Mouse (Mus musculus): ENCODE data around the gene Srm. TPM values are rescaled to one million over a fixed set of nuclear protein-coding genes. Genes with fewer than 3 reads are reported as not detected.

Srm gene
- total RNA-seq, 2 experiments from 2014 or later, result 14.3 to 19.8 TPM

DNA sequence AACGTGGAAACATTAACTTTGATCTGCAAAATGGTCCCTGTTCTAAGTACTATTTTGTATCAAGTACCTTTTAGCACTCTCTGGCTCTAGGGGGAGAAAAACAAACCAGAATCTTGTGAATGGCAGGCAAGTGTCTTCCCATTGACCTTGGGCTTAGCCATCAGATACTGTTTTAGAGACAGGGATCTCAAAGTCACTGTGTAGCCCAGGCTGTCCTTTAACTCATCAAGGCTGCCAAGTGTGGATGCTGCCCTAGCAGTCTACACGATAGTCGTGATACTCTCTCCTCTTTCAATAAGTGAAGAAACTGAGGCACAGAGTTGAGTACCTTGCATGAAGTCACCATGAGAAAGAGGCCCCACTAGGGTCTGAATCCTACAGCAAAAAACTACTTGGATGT is 35.9 kb downstream of the Srm start:
- intact Hi-C loops (cut with DNase I), result no loop called here
- DNase-seq, result no peak

DNA sequence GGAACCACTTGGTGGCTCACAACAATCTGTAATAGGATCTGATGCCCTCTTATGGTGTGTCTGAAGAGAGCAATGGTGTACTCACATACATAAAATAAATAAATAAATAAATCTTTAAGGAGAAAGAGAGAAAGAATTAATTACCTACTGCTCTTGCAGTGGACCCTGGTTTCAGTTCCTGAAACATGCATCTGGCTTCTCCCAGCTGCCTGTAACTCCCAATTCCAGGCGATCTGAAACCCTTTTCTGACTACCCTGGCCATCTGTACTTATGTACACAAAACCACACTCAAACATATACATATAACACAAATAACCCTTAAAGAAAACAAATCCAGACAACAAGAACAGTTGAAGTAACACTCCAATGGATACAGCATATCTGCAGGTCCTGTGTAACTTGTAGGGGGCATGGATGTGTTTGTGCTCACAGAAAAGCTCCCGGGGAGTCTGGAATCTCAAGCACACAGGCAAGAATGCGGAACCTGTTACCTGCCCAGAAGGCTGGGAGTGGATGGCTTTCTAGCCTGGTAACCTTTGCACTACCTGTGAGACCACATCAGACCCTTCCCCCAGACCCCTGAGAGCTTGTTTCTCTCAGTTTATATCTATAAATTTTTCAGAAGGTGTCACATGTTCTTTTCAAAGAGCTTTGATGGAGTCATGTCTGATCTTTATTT is 40.9 kb downstream of the Srm start:
- intact Hi-C loops (cut with DNase I), result no loop called here
- DNase-seq, result no peak

- intact Hi-C loops (cut with DNase I), result no loop called here
- no peak for DNase-seq
These were observed 42.2 kb downstream of the Srm start for GRCm38 (mm10) chr4:148633395-148634061.

DNA sequence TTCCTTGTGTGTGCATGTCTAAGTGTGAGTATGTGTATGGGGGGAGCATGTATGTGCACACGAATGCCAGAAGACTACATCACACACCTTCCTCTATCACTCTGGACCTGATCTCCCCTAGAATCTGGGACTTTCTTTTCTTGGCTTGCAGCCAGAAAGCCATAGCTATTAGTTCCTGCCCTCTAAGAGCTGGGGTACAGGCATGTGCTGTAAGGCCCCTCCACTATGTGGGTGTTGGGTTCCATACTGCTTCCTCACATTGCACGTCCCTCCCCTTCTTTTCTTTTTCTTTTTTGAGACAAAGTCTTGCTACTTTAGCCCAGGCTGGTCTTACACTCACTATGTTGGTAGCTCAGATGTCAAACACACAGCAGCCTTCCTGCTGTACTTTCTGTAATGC is 44.0 kb downstream of the Srm start:
- intact Hi-C loops (cut with DNase I), result no loop called here
- DNase-seq, result no peak

- no peak for DNase-seq
- intact Hi-C loops (cut with DNase I), result no loop called here
These were observed 47.0 kb downstream of the Srm start for GRCm38 (mm10) chr4:148638302-148638701.

DNA sequence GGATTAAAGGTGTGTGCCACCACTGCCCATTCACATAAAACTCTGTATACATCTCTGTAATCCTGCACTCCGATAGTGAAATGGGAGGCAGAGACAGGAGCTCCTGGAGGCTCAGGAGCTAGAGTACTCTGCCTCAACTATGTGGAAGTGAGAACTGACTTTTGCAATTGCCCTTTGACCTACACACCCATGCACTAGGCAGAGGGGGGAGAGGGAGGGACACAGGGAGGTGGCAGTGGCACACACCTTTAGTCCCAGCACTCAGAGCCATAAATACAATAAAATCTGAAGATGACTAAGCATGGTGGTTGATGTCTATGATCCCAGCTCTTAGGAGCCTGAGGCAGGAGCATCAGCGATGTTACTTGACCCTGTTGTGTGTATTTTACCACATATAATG is 48.2 kb downstream of the Srm start:
- DNase-seq, result no peak
- intact Hi-C loops (cut with DNase I), result no loop called here

DNA sequence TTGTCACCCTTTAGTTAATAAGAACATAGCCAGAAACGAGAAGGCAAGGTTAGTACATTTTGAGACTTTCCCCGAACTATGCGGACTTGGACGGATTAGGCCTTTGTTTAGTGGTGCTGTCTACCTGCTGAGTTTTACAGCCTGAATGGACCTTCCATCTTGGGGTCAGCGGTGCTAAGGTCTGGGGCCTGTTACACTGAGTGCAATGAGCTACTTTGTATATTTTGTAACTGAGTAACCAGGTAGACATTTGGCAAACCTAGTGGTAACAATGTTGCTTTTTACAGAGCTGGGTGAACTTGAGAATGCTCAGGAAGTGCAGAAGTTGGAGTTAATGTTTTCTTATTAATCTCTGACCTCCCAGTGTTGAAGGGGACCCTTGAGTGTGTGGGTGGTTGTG is 49.8 kb downstream of the Srm start:
- no peak for DNase-seq
- intact Hi-C loops (cut with DNase I), result no loop called here

DNA sequence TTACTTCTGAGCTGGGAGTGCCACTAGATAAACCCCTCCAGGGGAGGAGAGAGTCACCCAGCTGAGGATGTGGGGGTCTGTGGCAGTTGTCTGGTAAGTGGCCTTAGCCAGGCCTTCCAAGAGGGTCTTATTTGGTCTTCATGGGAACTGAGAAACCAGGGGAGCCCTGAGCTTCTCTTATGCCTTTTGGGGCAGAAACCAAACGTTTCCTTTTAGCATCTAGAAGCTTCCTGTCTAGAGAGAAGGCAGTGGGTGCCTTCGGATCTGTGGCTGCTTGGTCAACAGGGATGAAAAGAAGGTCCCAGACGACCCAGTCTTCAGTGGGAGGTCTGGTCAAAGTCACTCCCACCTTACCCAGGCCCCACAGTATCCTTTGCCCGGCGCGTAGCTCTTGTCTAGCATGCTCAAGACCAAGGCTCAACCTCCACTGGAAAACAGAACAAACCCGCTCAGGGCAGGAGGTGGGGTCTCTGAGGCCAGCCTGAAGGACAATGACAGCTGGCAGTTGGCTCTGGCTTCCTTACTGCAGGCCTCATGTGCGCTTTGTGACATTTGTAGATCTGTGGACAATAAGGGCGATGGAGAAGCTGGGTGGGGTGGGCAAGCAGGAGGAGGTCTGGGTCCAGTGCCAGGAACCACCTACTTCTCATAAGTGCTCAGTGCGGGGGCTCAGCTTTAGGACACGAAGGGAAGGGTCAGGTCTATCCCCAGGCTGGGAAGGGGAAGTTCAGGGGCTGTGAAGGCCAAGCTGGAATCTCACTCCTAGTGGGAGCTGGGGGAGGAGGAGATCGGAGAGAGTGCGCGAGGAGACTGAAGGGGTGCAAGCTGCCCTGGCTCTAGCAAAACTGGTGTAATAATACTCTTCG is 52.2 kb downstream of the Srm start, which contains the start of gene Gm572:
TSS of gene Gm572 (plus strand) at position 27 of the 866 bp plus-strand sequence.
- intact Hi-C loops (cut with DNase I), result no loop called here
- DNase-seq, result no peak

DNA sequence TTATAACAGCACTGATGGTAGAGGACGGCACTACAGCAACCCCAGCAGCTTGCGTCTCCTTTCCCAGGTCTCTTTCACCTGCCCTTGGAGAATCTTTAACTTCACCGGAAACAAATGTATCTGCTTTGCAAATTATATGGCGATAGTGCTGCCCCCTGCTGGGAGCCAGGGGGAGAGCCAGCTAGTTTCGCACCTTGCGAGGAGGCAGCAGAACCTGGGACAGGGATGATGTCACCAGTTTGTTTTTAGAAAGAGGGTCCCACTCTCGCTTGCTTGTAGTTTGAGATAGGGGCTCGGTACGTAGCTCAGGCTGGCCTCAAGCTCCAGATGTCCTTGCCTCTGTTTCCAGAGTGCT is 52.8 kb downstream of the Srm start:
- intact Hi-C loops (cut with DNase I), result no loop called here
- peak; percentile 67 to 79 for DNase-seq

Other genes starting within 250 kb of the Srm start
- gene Ubiad1, start 146.7 kb upstream of the Srm start, total RNA-seq (2021), result 10 to 100 TPM; 18.9 to 22.1 TPM
- gene Mtor, start 142.9 kb upstream of the Srm start, total RNA-seq (2021), result 10 to 100 TPM; 46.6 to 51.9 TPM
- gene Angptl7, start 91.0 kb upstream of the Srm start, total RNA-seq (2021), result 1 to 10 TPM; 2.8 to 5.7 TPM
- 10 to 100 TPM; 45.7 to 46.5 TPM for gene Exosc10, start 33.1 kb upstream of the Srm start, total RNA-seq (2021)
- gene Masp2, start 11.1 kb downstream of the Srm start, total RNA-seq (2021), result under 1 TPM; 0.32 to 0.43 TPM
- 100 to 1,000 TPM; 136 to 161 TPM for gene Tardbp, start 35.5 kb downstream of the Srm start, total RNA-seq (2021)
- gene Gm572, start 51.8 kb downstream of the Srm start, total RNA-seq (2021), result 1 to 10 TPM; 3.1 to 4.0 TPM
- gene Casz1, start 212.9 kb downstream of the Srm start, total RNA-seq (2021), result 10 to 100 TPM; 48.1 to 53.1 TPM

All from heart, postnatal 14 days (tissue).